Mouse (Mus musculus): ENCODE results near the gene Shprh.
"Not testable (repeated sequence)": the region's sequence is repeated elsewhere in the genome, so short reads cannot be mapped to it uniquely, and the experiment has no call there.

The Shprh gene

GRCm38 (mm10) chr10:11148884-11149741 lies at the start of gene Shprh:
TSS of gene Shprh (plus strand) at chr10:11149427.
- peak; percentile 99 for DNase-seq (ENCODE audit: low read depth, low spot score)

GRCm38 (mm10) chr10:11121781-11122180 lies 27.4 kb upstream of the Shprh start:
- peak; percentile 26 for DNase-seq (ENCODE audit: low read depth, low spot score)

GRCm38 (mm10) chr10:11145580-11145979 lies 3.6 kb upstream of the Shprh start:
- DNase-seq (ENCODE audit: low read depth, low spot score): no peak

- no peak for DNase-seq (ENCODE audit: low read depth, low spot score)
Observed at GRCm38 (mm10) chr10:11148446-11148845, 781 bp upstream of the Shprh start.

GRCm38 (mm10) chr10:11149742-11150125 lies 507 bp downstream of the Shprh start:
- peak; percentile 23 for DNase-seq (ENCODE audit: low read depth, low spot score)

GRCm38 (mm10) chr10:11151644-11152043 lies 2.4 kb downstream of the Shprh start:
- no peak for DNase-seq (ENCODE audit: low read depth, low spot score)

- DNase-seq (ENCODE audit: low read depth, low spot score): no peak
Observed at GRCm38 (mm10) chr10:11157039-11157438, 7.8 kb downstream of the Shprh start.

- no peak for DNase-seq (ENCODE audit: low read depth, low spot score)
Observed at GRCm38 (mm10) chr10:11164537-11164936, 15.3 kb downstream of the Shprh start.

- no peak for DNase-seq (ENCODE audit: low read depth, low spot score)
Observed at GRCm38 (mm10) chr10:11170252-11170651, 21.0 kb downstream of the Shprh start.

GRCm38 (mm10) chr10:11171615-11172014 lies 22.4 kb downstream of the Shprh start:
- no peak for DNase-seq (ENCODE audit: low read depth, low spot score)

GRCm38 (mm10) chr10:11172519-11172918 lies 23.3 kb downstream of the Shprh start:
- DNase-seq (ENCODE audit: low read depth, low spot score): no peak

GRCm38 (mm10) chr10:11175801-11176482 lies 26.7 kb downstream of the Shprh start:
- DNase-seq (ENCODE audit: low read depth, low spot score): no peak

GRCm38 (mm10) chr10:11180077-11180476 lies 30.9 kb downstream of the Shprh start:
- no peak for DNase-seq (ENCODE audit: low read depth, low spot score)

GRCm38 (mm10) chr10:11197341-11197740 lies 48.1 kb downstream of the Shprh start:
- no peak for DNase-seq (ENCODE audit: low read depth, low spot score)

- no peak for DNase-seq (ENCODE audit: low read depth, low spot score)
Observed at GRCm38 (mm10) chr10:11198346-11198745, 49.1 kb downstream of the Shprh start.

- DNase-seq (ENCODE audit: low read depth, low spot score): no peak
Observed at GRCm38 (mm10) chr10:11199980-11200379, 50.8 kb downstream of the Shprh start.

GRCm38 (mm10) chr10:11205883-11206282 lies 56.7 kb downstream of the Shprh start:
- DNase-seq (ENCODE audit: low read depth, low spot score): not testable (repeated sequence)

GRCm38 (mm10) chr10:11208670-11209069 lies 59.4 kb downstream of the Shprh start:
- no peak for DNase-seq (ENCODE audit: low read depth, low spot score)

- DNase-seq (ENCODE audit: low read depth, low spot score): no peak
Observed at GRCm38 (mm10) chr10:11212003-11212402, 62.8 kb downstream of the Shprh start.

- peak; percentile 2 for DNase-seq (ENCODE audit: low read depth, low spot score)
Observed at GRCm38 (mm10) chr10:11226442-11226841, 77.2 kb downstream of the Shprh start.

- DNase-seq (ENCODE audit: low read depth, low spot score): peak; percentile 16
Observed at GRCm38 (mm10) chr10:11229545-11230178, 80.4 kb downstream of the Shprh start.

GRCm38 (mm10) chr10:11233208-11233607 lies 84.0 kb downstream of the Shprh start:
- no peak for DNase-seq (ENCODE audit: low read depth, low spot score)

Measured in telencephalon, adult 2 months (tissue).